Mouse (Mus musculus) midbrain, embryonic 16.5 days (tissue): ENCODE measurements around the gene Asgr1. TPM values are rescaled to one million over a fixed set of nuclear protein-coding genes. Genes with fewer than 3 reads are reported as not detected.

Experiments used
- ATAC-seq: fragments of 200-750 bp; cut with Nextera tagmentation; 2 replicates; pipeline ENCODE4 v1.8.0; 2017; ENCODE audit warnings: moderate TSS enrichment
- H3K27ac ChIP-seq: fragments of 300-500 bp; sonication (generic); 2 replicates; pipeline ENCODE4 v1.5.1; 2014; ENCODE audit warnings: mild to moderate bottlenecking, low read length, mixed read lengths
- H3K27me3 ChIP-seq: fragments of 300-500 bp; sonication (generic); 2 replicates; pipeline ENCODE4 v1.6.1; 2014; ENCODE audit warnings: low read depth, low read length, mixed read lengths; ENCODE audit not compliant: control insufficient read depth, insufficient read depth
- H3K36me3 ChIP-seq: fragments of 300-500 bp; sonication (generic); 2 replicates; pipeline ENCODE4 v1.6.1; 2014; ENCODE audit warnings: mild to moderate bottlenecking, low read length, moderate library complexity, mixed read lengths; ENCODE audit not compliant: control insufficient read depth, insufficient read depth
- H3K4me1 ChIP-seq: fragments of 300-500 bp; sonication (generic); 2 replicates; pipeline ENCODE4 v1.6.1; 2014; ENCODE audit warnings: mild to moderate bottlenecking, low read length, mixed read lengths; ENCODE audit not compliant: control insufficient read depth, insufficient read depth
- H3K4me2 ChIP-seq: fragments of 300-500 bp; sonication (generic); 2 replicates; pipeline ENCODE4 v1.6.1; 2014; ENCODE audit warnings: mild to moderate bottlenecking, low read length, mixed read lengths
- H3K4me3 ChIP-seq: fragments of 300-500 bp; sonication (generic); 2 replicates; pipeline ENCODE4 v1.5.1; 2014; ENCODE audit warnings: low read depth, mild to moderate bottlenecking, low read length, moderate library complexity, mixed read lengths
- H3K9ac ChIP-seq: fragments of 300-500 bp; sonication (generic); 2 replicates; pipeline ENCODE4 v1.6.1; 2014; ENCODE audit warnings: low read depth, low read length, mixed read lengths
- H3K9me3 ChIP-seq: fragments of 300-500 bp; sonication (generic); replicated peaks from 2 replicates; pipeline ENCODE4 v1.6.1; 2014; ENCODE audit warnings: mild to moderate bottlenecking, low read length, mixed read lengths; ENCODE audit not compliant: control insufficient read depth, poor library complexity, severe bottlenecking
- WGBS: fragments of 180-500 bp; shearing (Covaris S2); extraction: QIAGEN DNeasy Blood & Tissue Kit; methylation state at CpG from one replicate; pipeline ENCODE4 v1.1.7; 2014; 5-methylcytosine and 5-hydroxymethylcytosine counted together
- polyA plus RNA-seq: library from polyadenylated mRNA; unstranded; fragments of >200 nt; fragmentation: Nextera tagmentation; extraction: Ambion mirVana; gene quantifications from 2 replicates; pipeline ENCODE4 v1.2.1, GENCODE M21; 2015

The Asgr1 gene
- polyA plus RNA-seq, 1 experiment from 2014 or later: 2.3 TPM

GRCm38 (mm10) chr11:70049816-70050215 is 4.1 kb upstream of the Asgr1 start:
- Histone ChIP-seq H3K36me3 (peaks cover 2% of the 10 kb centered on the region), H3K27me3 (no peaks in the 10 kb centered on the region), H3K4me3 (no peak overlapping the region), H3K4me1 (no peaks in the 10 kb centered on the region), H3K4me2 (no peak overlapping the region), H3K9ac (no peak overlapping the region), H3K27ac (no peak overlapping the region), H3K9me3 (no peaks in the 10 kb centered on the region)
- 60% methylated on average over 10 of the region's 10 CpGs for WGBS
- ATAC-seq: no peak

- 80% methylated on average over 7 of the region's 7 CpGs for WGBS
These were observed 729 bp upstream of the Asgr1 start for GRCm38 (mm10) chr11:70053156-70053555.

GRCm38 (mm10) chr11:70055618-70056214 is 1.8 kb downstream of the Asgr1 start:
- Histone ChIP-seq H3K27me3 (no peaks in the 10 kb centered on the region), H3K4me3 (no peak overlapping the region), H3K36me3 (no peaks in the 10 kb centered on the region), H3K9ac (peak overlapping the region; percentile 31; the same call in 1 of the 2 replicates), H3K4me1 (peaks cover 4% of the 10 kb centered on the region; the same call in 1 of the 2 replicates), H3K9me3 (no peaks in the 10 kb centered on the region), H3K4me2 (peak overlapping the region; percentile 37), H3K27ac (no peak overlapping the region)
- 27% methylated on average over 18 of the region's 18 CpGs for WGBS
- ATAC-seq: peak; percentile 73; the same call in 1 of the 2 replicates

More at GRCm38 (mm10) chr11:70053156-70053555, 729 bp upstream of the Asgr1 start:
- Histone ChIP-seq H3K36me3 (no peaks in the 10 kb centered on the region), H3K9ac (no peak overlapping the region), H3K4me3 (no peak overlapping the region), H3K9me3 (no peaks in the 10 kb centered on the region), H3K4me2 (no peak overlapping the region), H3K27ac (no peak overlapping the region), H3K27me3 (no peaks in the 10 kb centered on the region), H3K4me1 (peaks cover 4% of the 10 kb centered on the region; the same call in 1 of the 2 replicates)
- ATAC-seq: no peak

GRCm38 (mm10) chr11:70057805-70058204 is 3.9 kb downstream of the Asgr1 start:
- 82% methylated on average over 9 of the region's 9 CpGs for WGBS
- Histone ChIP-seq H3K36me3 (no peaks in the 10 kb centered on the region), H3K4me1 (peaks cover 4% of the 10 kb centered on the region; the same call in 1 of the 2 replicates), H3K4me3 (no peak overlapping the region), H3K27ac (no peak overlapping the region), H3K9ac (no peak overlapping the region), H3K9me3 (no peaks in the 10 kb centered on the region), H3K27me3 (no peaks in the 10 kb centered on the region), H3K4me2 (no peak overlapping the region)
- no peak for ATAC-seq

GRCm38 (mm10) chr11:70059930-70060329 is 6.0 kb downstream of the Asgr1 start:
- peaks cover 4% of the 10 kb centered on the region; the same call in 1 of the 2 replicates for H3K4me1 ChIP-seq
- WGBS: 68% methylated on average over 6 of the region's 6 CpGs
- no peaks in the 10 kb centered on the region for H3K36me3 ChIP-seq
- H3K4me3 ChIP-seq: no peak overlapping the region
- no peaks in the 10 kb centered on the region for H3K9me3 ChIP-seq
- H3K27ac ChIP-seq: no peak overlapping the region
- no peak overlapping the region for H3K9ac ChIP-seq
- no peak for ATAC-seq
- no peaks in the 10 kb centered on the region for H3K27me3 ChIP-seq
- no peak overlapping the region for H3K4me2 ChIP-seq

- Histone ChIP-seq H3K27ac (no peak overlapping the region), H3K27me3 (no peaks in the 10 kb centered on the region), H3K4me1 (no peaks in the 10 kb centered on the region), H3K4me2 (no peak overlapping the region), H3K36me3 (no peaks in the 10 kb centered on the region), H3K9ac (no peak overlapping the region), H3K4me3 (no peak overlapping the region), H3K9me3 (no peaks in the 10 kb centered on the region)
- ATAC-seq: no peak
- WGBS: 60% methylated on average over 3 of the region's 3 CpGs
These were observed 9.2 kb downstream of the Asgr1 start for GRCm38 (mm10) chr11:70063053-70063452.

GRCm38 (mm10) chr11:70066701-70067100 is 12.8 kb downstream of the Asgr1 start:
- Histone ChIP-seq H3K4me2 (no peak overlapping the region), H3K27ac (no peak overlapping the region), H3K27me3 (no peaks in the 10 kb centered on the region), H3K9me3 (no peaks in the 10 kb centered on the region), H3K9ac (no peak overlapping the region), H3K36me3 (no peaks in the 10 kb centered on the region), H3K4me1 (no peaks in the 10 kb centered on the region), H3K4me3 (no peak overlapping the region)
- WGBS: 76% methylated on average over 4 of the region's 4 CpGs
- ATAC-seq: no peak

GRCm38 (mm10) chr11:70068245-70068644 is 14.4 kb downstream of the Asgr1 start:
- Histone ChIP-seq H3K4me3 (no peak overlapping the region), H3K27ac (no peak overlapping the region), H3K4me2 (no peak overlapping the region), H3K9me3 (no peaks in the 10 kb centered on the region), H3K36me3 (no peaks in the 10 kb centered on the region), H3K9ac (no peak overlapping the region), H3K4me1 (no peaks in the 10 kb centered on the region), H3K27me3 (no peaks in the 10 kb centered on the region)
- 42% methylated on average over 3 of the region's 3 CpGs for WGBS
- ATAC-seq: no peak

- Histone ChIP-seq H3K27me3 (no peaks in the 10 kb centered on the region), H3K27ac (no peak overlapping the region)
These were observed 16.2 kb downstream of the Asgr1 start for GRCm38 (mm10) chr11:70070057-70070456.

More at GRCm38 (mm10) chr11:70070057-70070456, 16.2 kb downstream of the Asgr1 start:
- Histone ChIP-seq H3K4me3 (no peak overlapping the region), H3K4me2 (no peak overlapping the region), H3K36me3 (no peaks in the 10 kb centered on the region), H3K9ac (no peak overlapping the region), H3K4me1 (no peaks in the 10 kb centered on the region), H3K9me3 (no peaks in the 10 kb centered on the region)
- no peak for ATAC-seq
- 74% methylated on average over 6 of the region's 6 CpGs for WGBS
